Mouse (Mus musculus) hindbrain, embryonic 15.5 days (tissue): ENCODE results near the gene Olfr308. TPM values are rescaled to one million over a fixed set of nuclear protein-coding genes. Genes with fewer than 3 reads are reported as not detected.
A peak's percentile ranks its signal among the peaks of the same experiment; 100 is the strongest.
"Not testable (repeated sequence)": the region's sequence is repeated elsewhere in the genome, so short reads cannot be mapped to it uniquely, and the experiment has no call there.

Source experiments
- ATAC-seq: fragments of 200-750 bp; cut with Nextera tagmentation; 2 replicates; pipeline ENCODE4 v1.8.0; 2017; ENCODE audit warnings: low read depth, moderate number of reproducible peaks, moderate TSS enrichment; ENCODE audit not compliant: low FRiP score
- H3K27ac ChIP-seq: fragments of 300-500 bp; sonication (generic); replicated peaks from 2 replicates; pipeline ENCODE4 v1.5.1; 2015; ENCODE audit warnings: mild to moderate bottlenecking, inconsistent platforms
- H3K27me3 ChIP-seq: fragments of 300-500 bp; sonication (generic); 2 replicates; pipeline ENCODE4 v1.6.1; 2015; ENCODE audit warnings: control low read depth, inconsistent platforms
- H3K36me3 ChIP-seq: fragments of 300-500 bp; sonication (generic); 2 replicates; pipeline ENCODE4 v1.6.1; 2015; ENCODE audit warnings: control low read depth, inconsistent platforms
- H3K4me1 ChIP-seq: fragments of 300-500 bp; sonication (generic); replicated peaks from 2 replicates; pipeline ENCODE4 v1.6.1; 2015; ENCODE audit warnings: control low read depth, inconsistent platforms
- H3K4me2 ChIP-seq: fragments of 300-500 bp; sonication (generic); 2 replicates; pipeline ENCODE4 v1.6.1; 2015; ENCODE audit warnings: moderate library complexity, mild to moderate bottlenecking, inconsistent platforms
- H3K4me3 ChIP-seq: fragments of 300-500 bp; sonication (generic); 2 replicates; pipeline ENCODE4 v1.5.1; 2015; ENCODE audit warnings: mild to moderate bottlenecking, inconsistent platforms
- H3K9ac ChIP-seq: fragments of 300-500 bp; sonication (generic); 2 replicates; pipeline ENCODE4 v1.6.1; 2015; ENCODE audit warnings: inconsistent platforms
- H3K9me3 ChIP-seq: fragments of 300-500 bp; sonication (generic); 2 replicates; pipeline ENCODE4 v1.6.1; 2016; ENCODE audit warnings: control low read depth, inconsistent platforms
- WGBS: fragments of 180-500 bp; shearing (Covaris S2); methylation state at CpG from one replicate; pipeline ENCODE4 v1.1.7; 2015; 5-methylcytosine and 5-hydroxymethylcytosine counted together
- microRNA-seq: library from miRNA; unstranded; fragments of <30 nt; microRNA quantifications from one replicate; pipeline ENCODE4, GENCODE M21; 2016
- polyA plus RNA-seq: library from polyadenylated mRNA; unstranded; fragments of >200 nt; fragmentation: Nextera tagmentation; extraction: Ambion mirVana; gene quantifications from 2 replicates; pipeline ENCODE4 v1.2.1, GENCODE M21; 2015

Olfr308 gene
- not detected in 2 replicates for polyA plus RNA-seq

DNA sequence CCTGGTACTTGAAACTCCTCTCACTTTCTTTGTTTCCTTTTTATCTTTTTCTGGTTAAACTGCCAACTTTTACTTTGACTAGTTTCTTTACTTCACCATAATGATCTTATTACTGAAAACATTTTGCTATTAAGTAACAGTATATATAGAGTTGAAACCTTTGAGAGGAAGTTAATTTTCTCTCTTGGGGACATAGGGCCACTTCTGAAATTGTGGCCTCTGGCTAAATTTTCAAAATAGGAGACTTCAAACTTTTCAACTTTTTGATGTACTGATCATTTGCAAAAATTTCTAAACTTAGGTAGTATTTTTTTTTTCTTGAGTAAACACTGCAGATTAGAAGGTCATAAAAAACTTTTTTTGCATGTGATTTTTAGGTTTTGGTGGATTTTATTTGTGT lies at the start of gene Olfr308:
Gene Olfr308 (minus strand): TSS at position 101 of the 400 bp plus-strand sequence.
- H3K9ac ChIP-seq, result no peak within 1 kb of the TSS
- H3K4me1 ChIP-seq, result no peaks in the 10 kb centered on the region
- no peaks in the 10 kb centered on the region for H3K36me3 ChIP-seq
- H3K4me2 ChIP-seq, result no peak within 1 kb of the TSS
- no peaks in the 10 kb centered on the region for H3K27me3 ChIP-seq
- no peak for ATAC-seq
- H3K9me3 ChIP-seq, result no peaks in the 10 kb centered on the region
- H3K27ac ChIP-seq, result no peak within 1 kb of the TSS
- no peak within 1 kb of the TSS for H3K4me3 ChIP-seq

DNA sequence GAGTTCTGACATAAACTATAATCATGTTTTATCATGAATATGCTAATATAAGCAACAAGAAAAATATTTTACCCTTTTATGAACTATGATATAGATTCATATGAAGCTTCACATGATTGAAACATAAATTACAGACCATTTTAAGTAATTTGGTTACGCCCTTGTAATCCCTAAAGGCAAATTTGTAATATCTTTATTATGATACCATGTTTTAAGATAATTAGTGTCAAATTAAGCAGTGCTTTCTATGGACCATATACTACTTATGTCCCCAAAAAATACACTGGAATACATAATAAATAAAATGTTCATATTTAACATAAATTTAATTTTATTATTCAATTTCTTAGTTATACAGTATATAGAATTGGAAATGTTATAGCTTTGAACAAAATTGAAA lies 41.4 kb upstream of the Olfr308 start, which contains the start of gene Olfr305:
Gene Olfr305 (minus strand): TSS at position 101 of the 400 bp plus-strand sequence.
- 87% methylated on average over 1 of the region's 1 CpGs for WGBS

DNA sequence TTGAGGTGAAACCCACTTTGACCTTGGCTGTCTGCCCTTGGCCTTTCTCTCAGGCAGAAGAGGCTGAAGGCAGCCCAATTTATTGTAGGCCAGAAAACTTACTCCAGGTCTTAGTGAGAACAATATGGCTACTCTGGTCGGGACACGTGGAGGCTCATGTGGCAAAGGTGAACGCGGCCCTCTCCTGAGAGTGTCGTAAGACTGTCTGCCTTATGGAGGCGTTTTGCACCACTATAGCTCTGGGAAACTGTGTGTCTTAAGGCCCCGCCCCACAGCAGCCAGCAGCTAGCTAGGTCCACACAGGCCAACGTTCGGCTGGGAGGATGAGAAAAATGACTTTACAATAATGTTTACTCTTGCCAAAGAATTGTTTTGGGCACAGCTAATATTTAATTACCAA lies 20.9 kb upstream of the Olfr308 start:
- not testable (repeated sequence) for H3K9ac ChIP-seq, H3K9me3 ChIP-seq, ATAC-seq, H3K36me3 ChIP-seq, H3K4me3 ChIP-seq, H3K27me3 ChIP-seq, H3K4me2 ChIP-seq, H3K27ac ChIP-seq, H3K4me1 ChIP-seq
- WGBS, result 88% methylated on average over 9 of the region's 9 CpGs

More for the DNA sequence above, 41.4 kb upstream of the Olfr308 start, which contains the start of gene Olfr305:
- Histone ChIP-seq H3K9me3 (no peaks in the 10 kb centered on the region), H3K27me3 (no peaks in the 10 kb centered on the region), H3K4me1 (no peaks in the 10 kb centered on the region), H3K4me2 (no peak within 1 kb of the TSS), H3K4me3 (no peak within 1 kb of the TSS), H3K9ac (no peak within 1 kb of the TSS), H3K36me3 (no peaks in the 10 kb centered on the region), H3K27ac (no peak within 1 kb of the TSS)
- ATAC-seq, result no peak

DNA sequence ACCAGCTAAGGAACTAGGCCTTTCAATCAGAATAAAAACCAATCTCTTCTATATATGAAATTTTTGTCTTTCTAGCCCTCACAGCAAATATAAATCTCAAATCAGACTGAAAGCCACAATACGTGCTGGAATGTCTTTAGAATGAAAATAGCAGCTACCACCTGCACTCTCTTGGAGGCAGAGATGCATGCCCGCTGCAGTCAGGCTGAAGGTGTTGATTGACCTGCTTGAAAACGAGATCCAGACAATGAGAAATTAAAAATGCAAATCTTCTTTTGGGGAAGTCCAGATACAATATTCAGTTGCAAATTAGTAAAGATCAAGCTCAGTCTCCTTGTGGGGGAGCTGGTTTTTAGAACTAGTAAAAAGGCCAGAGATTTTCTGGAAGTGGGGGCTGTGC lies 18.8 kb upstream of the Olfr308 start:
- Histone ChIP-seq H3K4me1 (no peaks in the 10 kb centered on the region), H3K4me2 (no peak overlapping the region), H3K36me3 (no peaks in the 10 kb centered on the region), H3K9ac (no peak overlapping the region), H3K27ac (no peak overlapping the region), H3K4me3 (no peak overlapping the region), H3K9me3 (no peaks in the 10 kb centered on the region), H3K27me3 (no peaks in the 10 kb centered on the region)
- no peak for ATAC-seq
- WGBS, result 74% methylated on average over 3 of the region's 3 CpGs

DNA sequence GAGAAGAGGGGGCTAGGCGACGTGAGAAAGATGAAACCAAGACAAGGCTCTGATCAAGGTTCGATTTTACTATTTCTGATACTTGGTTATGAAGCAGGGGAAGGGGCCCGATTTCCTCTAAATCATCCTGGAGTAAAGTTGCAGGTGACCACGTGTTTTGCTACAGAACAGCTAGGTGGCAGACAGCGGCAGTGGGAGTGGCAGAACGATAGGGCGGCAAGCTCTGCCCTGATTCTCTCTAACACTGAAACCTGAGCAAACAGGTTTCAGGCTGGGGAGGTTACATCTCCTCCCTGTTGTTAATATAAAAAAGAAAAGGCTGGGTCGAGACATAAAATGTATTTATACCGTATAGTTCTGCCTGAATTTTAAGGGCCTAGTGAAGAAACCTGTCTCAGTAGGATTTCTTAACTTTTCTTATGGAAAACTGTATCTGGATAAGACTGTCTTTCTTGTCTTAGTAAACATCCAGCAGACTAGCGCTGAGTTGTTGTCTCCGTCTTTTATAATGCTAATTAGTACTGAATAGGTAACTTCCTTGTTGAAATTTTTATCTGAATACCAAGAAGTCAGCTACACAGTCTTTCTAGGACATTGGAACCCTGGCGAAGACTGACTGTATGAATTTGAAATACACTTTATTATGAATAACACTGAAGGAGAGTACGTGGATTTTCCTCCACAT lies 17.6 kb upstream of the Olfr308 start:
- WGBS, result 86% methylated on average over 14 of the region's 14 CpGs
- H3K4me1 ChIP-seq, result no peaks in the 10 kb centered on the region
- no peak overlapping the region for H3K27ac ChIP-seq
- H3K27me3 ChIP-seq, result no peaks in the 10 kb centered on the region
- H3K9ac ChIP-seq, result no peak overlapping the region
- no peak for ATAC-seq
- H3K4me3 ChIP-seq, result no peak overlapping the region
- H3K4me2 ChIP-seq, result no peak overlapping the region
- no peaks in the 10 kb centered on the region for H3K36me3 ChIP-seq
- H3K9me3 ChIP-seq, result no peaks in the 10 kb centered on the region

DNA sequence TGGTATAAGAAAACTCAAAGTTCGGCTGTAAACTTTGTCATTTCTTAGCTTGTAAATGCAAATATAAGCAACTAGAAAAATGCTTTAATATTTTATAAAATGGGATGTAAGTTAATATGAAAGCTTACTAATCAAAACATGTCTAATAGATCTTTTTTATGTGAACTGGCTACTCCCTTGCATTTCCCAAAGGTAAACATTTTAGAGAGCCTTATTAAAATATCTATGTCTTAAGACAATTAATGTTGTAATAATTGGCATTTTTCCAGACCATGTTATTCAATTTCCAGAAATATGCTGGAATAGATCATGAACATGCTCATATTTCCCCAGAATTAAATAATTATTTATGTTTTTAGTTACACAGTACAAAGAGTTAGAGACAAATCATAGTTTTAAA lies 12.1 kb upstream of the Olfr308 start, which contains the start of gene Olfr307:
Gene Olfr307 (minus strand): TSS at position 101 of the 400 bp plus-strand sequence.
- Histone ChIP-seq H3K4me3 (no peak within 1 kb of the TSS), H3K4me2 (no peak within 1 kb of the TSS), H3K9ac (no peak within 1 kb of the TSS), H3K9me3 (no peaks in the 10 kb centered on the region), H3K27ac (no peak within 1 kb of the TSS), H3K27me3 (no peaks in the 10 kb centered on the region), H3K4me1 (no peaks in the 10 kb centered on the region), H3K36me3 (no peaks in the 10 kb centered on the region)
- whole genome bisulfite sequencing, result 88% methylated on average over 1 of the region's 1 CpGs
- no peak for ATAC-seq

DNA sequence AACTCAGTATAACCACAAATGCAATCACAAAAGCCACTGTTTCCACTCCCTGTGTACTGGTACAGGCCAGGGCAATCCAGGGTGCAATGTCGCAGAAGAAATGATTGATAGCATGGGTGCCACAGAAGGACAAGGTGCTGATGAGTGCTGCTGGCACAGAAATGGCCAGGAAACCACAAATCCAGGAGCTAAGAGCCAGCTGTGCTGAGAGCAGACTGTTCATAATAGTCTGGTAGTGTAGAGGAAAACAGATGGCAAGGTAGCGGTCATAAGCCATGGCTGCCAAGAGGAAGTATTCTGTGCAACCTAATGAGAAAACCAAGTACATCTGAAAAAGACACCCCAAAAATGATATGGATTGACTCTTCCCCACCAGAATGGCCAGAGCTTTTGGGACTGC lies 4.1 kb downstream of the Olfr308 start:
- WGBS, result 94% methylated on average over 2 of the region's 2 CpGs
- H3K27me3 ChIP-seq, result no peaks in the 10 kb centered on the region
- H3K27ac ChIP-seq, result no peak overlapping the region
- no peak overlapping the region for H3K9ac ChIP-seq
- H3K4me3 ChIP-seq, result no peak overlapping the region
- H3K4me1 ChIP-seq, result no peaks in the 10 kb centered on the region
- peak; percentile 68 for ATAC-seq
- H3K9me3 ChIP-seq, result no peaks in the 10 kb centered on the region
- no peak overlapping the region for H3K4me2 ChIP-seq
- no peaks in the 10 kb centered on the region for H3K36me3 ChIP-seq

DNA sequence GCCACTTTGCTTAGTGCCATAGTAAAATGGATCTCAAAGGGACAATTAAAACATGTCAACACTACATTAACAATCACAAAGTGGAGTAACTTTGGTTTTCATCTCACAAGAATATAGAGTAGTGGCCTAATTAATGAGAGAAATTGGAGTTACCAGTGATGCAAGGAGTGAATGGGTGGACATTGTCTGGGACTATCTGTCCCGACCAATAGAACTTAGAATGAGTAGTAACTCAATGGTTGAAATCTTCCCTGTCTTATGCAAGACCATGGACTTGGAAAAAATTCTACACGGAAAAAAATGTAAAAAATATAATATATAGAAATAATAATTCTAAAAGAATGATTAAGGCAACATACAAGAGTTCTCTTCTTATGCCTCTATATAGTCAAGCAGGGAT lies 11.8 kb downstream of the Olfr308 start, which contains the start of gene Olfr309:
Gene Olfr309 (minus strand): TSS at position 101 of the 400 bp plus-strand sequence.
- no peak for ATAC-seq
- 78% methylated on average over 2 of the region's 2 CpGs for WGBS
- Histone ChIP-seq H3K27ac (no peak within 1 kb of the TSS), H3K4me1 (no peaks in the 10 kb centered on the region), H3K9me3 (no peaks in the 10 kb centered on the region), H3K36me3 (no peaks in the 10 kb centered on the region), H3K4me3 (no peak within 1 kb of the TSS), H3K9ac (no peak within 1 kb of the TSS), H3K4me2 (no peak within 1 kb of the TSS), H3K27me3 (no peaks in the 10 kb centered on the region)

DNA sequence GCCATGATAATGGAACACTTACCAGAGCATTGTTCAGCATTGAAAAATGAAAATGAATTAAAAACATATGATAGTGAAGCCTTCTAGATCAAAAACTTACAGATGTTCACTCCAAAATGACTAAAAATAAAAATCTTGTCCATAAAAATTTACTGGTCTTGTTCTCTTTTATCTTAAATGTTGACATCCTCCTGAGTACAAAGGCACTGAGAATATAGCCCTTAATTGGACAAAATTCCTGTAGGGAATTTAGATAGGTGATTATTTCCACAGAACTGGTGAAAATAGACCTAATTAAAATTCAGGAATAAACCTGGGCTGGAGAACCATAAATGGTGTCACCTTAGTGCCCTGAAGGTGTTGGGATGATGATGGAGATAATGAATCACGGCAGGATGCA lies 48.4 kb downstream of the Olfr308 start, which contains the start of gene Olfr310:
Gene Olfr310 (minus strand): TSS at position 101 of the 400 bp plus-strand sequence.
- WGBS, result 88% methylated on average over 1 of the region's 1 CpGs
- Histone ChIP-seq H3K36me3 (no peaks in the 10 kb centered on the region), H3K4me1 (no peaks in the 10 kb centered on the region), H3K27ac (no peak within 1 kb of the TSS), H3K4me3 (no peak within 1 kb of the TSS), H3K9ac (no peak within 1 kb of the TSS), H3K4me2 (no peak within 1 kb of the TSS), H3K9me3 (no peaks in the 10 kb centered on the region), H3K27me3 (no peaks in the 10 kb centered on the region)
- no peak for ATAC-seq

Small RNAs within 50 kb of the gene (microRNA-seq; reads per million reads assigned to microRNA genes)
- not detected for gene Gm23192

Other genes with a start within 250 kb of the Olfr308 start
- not detected in 2 replicates for gene Vmn2r75, start 153.9 kb downstream of the Olfr308 start, polyA plus RNA-seq
- gene Vmn2r76, start 79.3 kb downstream of the Olfr308 start, polyA plus RNA-seq, result not detected in 2 replicates
- gene Olfr310, start 48.5 kb downstream of the Olfr308 start, polyA plus RNA-seq, result not detected in 2 replicates
- gene Olfr309, start 11.9 kb downstream of the Olfr308 start, polyA plus RNA-seq, result not detected in 2 replicates
- gene Olfr307, start 12.0 kb upstream of the Olfr308 start, polyA plus RNA-seq, result not detected in 2 replicates
- not detected in 2 replicates for gene Olfr305, start 41.3 kb upstream of the Olfr308 start, polyA plus RNA-seq
- not detected in 2 replicates for gene Olfr304, start 61.0 kb upstream of the Olfr308 start, polyA plus RNA-seq
- gene Olfr303, start 72.2 kb upstream of the Olfr308 start, polyA plus RNA-seq, result not detected in 2 replicates
- not detected in 2 replicates for gene Olfr301, start 78.2 kb upstream of the Olfr308 start, polyA plus RNA-seq
- not detected in 2 replicates for gene Olfr299, start 134.3 kb upstream of the Olfr308 start, polyA plus RNA-seq
- gene Olfr298, start 166.9 kb upstream of the Olfr308 start, polyA plus RNA-seq, result not detected in 2 replicates
- not detected in 2 replicates for gene Olfr297, start 194.3 kb upstream of the Olfr308 start, polyA plus RNA-seq